Mouse (Mus musculus) heart, adult 11 months (tissue): ENCODE results near the gene Serpinb2.

Experiments used
- DNase-seq: peaks from one replicate; pipeline ENCODE4 v3.0.0; 2022

Gene Serpinb2

GRCm38 (mm10) chr1:107582900-107583299 is 71.7 kb downstream of the Serpinb2 start:
- no peak for DNase-seq

DNA sequence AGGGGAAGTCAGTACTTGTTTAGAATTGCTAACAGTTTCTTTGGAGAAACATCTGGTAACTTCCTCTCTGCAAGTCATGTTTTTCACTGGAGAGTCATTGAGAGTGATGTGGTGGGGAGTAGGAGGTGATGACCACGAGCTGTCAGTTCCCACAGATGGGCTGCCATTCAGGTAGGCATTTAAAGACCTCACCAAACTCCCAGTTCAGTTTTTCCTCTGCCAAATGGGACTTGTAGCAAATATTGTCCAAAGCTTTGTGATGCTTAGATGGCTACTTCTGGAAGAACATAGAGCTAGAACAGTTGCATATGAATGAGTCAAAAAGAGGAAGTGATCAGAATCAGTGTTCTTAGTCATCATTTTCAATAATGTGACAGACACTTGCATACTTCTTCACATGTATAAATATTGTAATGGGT is 72.7 kb downstream of the Serpinb2 start:
- peak; percentile 89 for DNase-seq

DNA sequence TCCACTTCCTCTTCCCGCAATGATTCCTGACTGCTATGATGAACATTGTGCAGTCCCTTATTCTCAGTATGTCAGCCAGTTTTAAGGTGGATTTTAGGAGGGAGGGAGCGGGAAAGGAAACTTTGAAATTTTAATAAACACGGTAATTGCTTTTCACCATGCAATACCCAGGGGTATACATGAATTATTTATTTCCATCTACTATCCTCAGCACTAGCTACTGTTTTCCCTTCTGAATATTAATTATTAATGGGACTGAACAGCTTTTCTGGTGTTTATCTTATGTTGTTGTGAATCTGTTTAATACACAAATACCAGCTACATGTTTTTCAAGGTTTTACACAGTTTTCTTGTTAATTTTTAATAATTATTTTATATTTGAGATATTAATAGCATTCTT is 73.7 kb downstream of the Serpinb2 start:
- DNase-seq: no peak
